8 mouse cellular contexts compared by ENCODE assay signal in the genomic region with DNA sequence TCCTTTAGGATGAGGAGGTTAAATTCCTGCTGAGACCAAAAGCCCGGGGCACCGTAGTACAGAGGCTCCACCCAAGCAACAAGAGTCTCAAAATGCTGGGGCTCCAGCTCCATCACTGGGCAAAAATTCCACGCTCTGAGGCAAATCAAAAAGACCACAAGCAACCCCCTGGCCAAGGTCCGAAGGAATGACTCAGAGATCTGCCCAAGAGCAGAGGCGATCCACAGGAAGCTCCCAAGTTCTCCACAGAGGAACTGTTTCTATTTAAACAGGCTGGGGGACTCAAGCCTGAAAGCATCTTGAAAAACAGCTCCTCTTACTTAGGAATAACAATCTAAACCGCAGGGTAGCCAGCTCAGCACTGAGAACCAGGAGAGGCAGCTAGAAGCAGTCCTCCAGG. TPM values are rescaled to one million over a fixed set of nuclear protein-coding genes. Genes with fewer than 3 reads are reported as not detected.
DNase-seq lines count a peak whose midpoint lies in the region; ATAC-seq and TF ChIP-seq lines count a peak whose summit lies in the region.

No protein-coding gene starts in this region.

- no peaks in the 10 kb centered on the region for H3K4me1 ChIP-seq in embryonic facial prominence, embryonic 11.5 days (ENCODE audit: control insufficient read depth, insufficient read depth, low read length)
- H3K4me1 ChIP-seq in embryonic facial prominence, embryonic 10.5 days, result peaks cover 21% of the 10 kb centered on the region
- H3K4me1 ChIP-seq in intestine, embryonic 14.5 days (replicated peaks; ENCODE audit: control insufficient read depth, insufficient read depth, low read length), result peaks cover 14% of the 10 kb centered on the region

- H3K79me3 ChIP-seq in C2C12 (ENCODE audit: low read depth), result peaks cover 57% of the 10 kb centered on the region

- no peaks in the 10 kb centered on the region for H3K9me3 ChIP-seq in embryonic facial prominence, embryonic 11.5 days (replicated peaks; ENCODE audit: control insufficient read depth, low read length)
- no peaks in the 10 kb centered on the region for H3K9me3 ChIP-seq in embryonic facial prominence, embryonic 10.5 days
- no peaks in the 10 kb centered on the region for H3K9me3 ChIP-seq in intestine, embryonic 14.5 days (ENCODE audit: control insufficient read depth, low read length)

- H3K9ac ChIP-seq in embryonic facial prominence, embryonic 11.5 days (replicated peaks; ENCODE audit: low read length), result no peak overlapping the region
- H3K9ac ChIP-seq in intestine, embryonic 14.5 days (ENCODE audit: low read length), result no peak overlapping the region

- WGBS in embryonic facial prominence, embryonic 11.5 days, result 20% methylated on average over 6 of the region's 6 CpGs
- WGBS in embryonic facial prominence, embryonic 10.5 days, result 26% methylated on average over 6 of the region's 6 CpGs
- 34% methylated on average over 6 of the region's 6 CpGs for WGBS in intestine, embryonic 14.5 days

- H3K79me2 ChIP-seq in C2C12 (ENCODE audit: control insufficient read depth, insufficient read depth), result peaks cover 89% of the 10 kb centered on the region

- peak; percentile 19 for DNase-seq in embryonic facial prominence, embryonic 11.5 days (ENCODE audit: low spot score)
- DNase-seq in embryonic facial prominence, embryonic 10.5 days (ENCODE audit: low spot score), result no peak
- DNase-seq in fibroblast of lung, adult 2 months (ENCODE audit: low read depth), result peak; percentile 92
- DNase-seq in intestine, embryonic 14.5 days (ENCODE audit: low spot score), result no peak
- no peak for DNase-seq in layer of hippocampus, adult 8-10 months (ENCODE audit: low spot score in 2 of 2)
- no peak for DNase-seq in T-cell, adult 2 months (ENCODE audit: low spot score)
- DNase-seq in right cerebral cortex, adult 2 months (ENCODE audit: low spot score in 2 of 2), result no peak

- no peak for TF ChIP-seq CTCF in C2C12 (IDR thresholded peaks at IDR 0.05; ENCODE audit: control insufficient read depth, insufficient read depth, insufficient read length)

- no peaks in the 10 kb centered on the region for H3K36me3 ChIP-seq in embryonic facial prominence, embryonic 11.5 days (replicated peaks; ENCODE audit: control insufficient read depth, insufficient read depth, low read depth, low read length)
- no peaks in the 10 kb centered on the region for H3K36me3 ChIP-seq in embryonic facial prominence, embryonic 10.5 days (replicated peaks)
- peaks cover 5% of the 10 kb centered on the region for H3K36me3 ChIP-seq in C2C12 (ENCODE audit: control insufficient read depth, insufficient read depth)
- H3K36me3 ChIP-seq in intestine, embryonic 14.5 days (ENCODE audit: control insufficient read depth, insufficient read depth, low read length), result no peaks in the 10 kb centered on the region

- no peak for ATAC-seq in embryonic facial prominence, embryonic 11.5 days (replicated peaks; ENCODE audit: insufficient number of reproducible peaks, low FRiP score, low TSS enrichment, low read depth)
- ATAC-seq in intestine, embryonic 14.5 days (replicated peaks; ENCODE audit: low FRiP score, low TSS enrichment, low read depth), result no peak

- no peak overlapping the region for H3K4me2 ChIP-seq in embryonic facial prominence, embryonic 11.5 days (ENCODE audit: low read depth, low read length)
- no peak overlapping the region for H3K4me2 ChIP-seq in intestine, embryonic 14.5 days (ENCODE audit: low read length)

- H3K4me3 ChIP-seq in embryonic facial prominence, embryonic 11.5 days (ENCODE audit: low read depth, low read length), result no peak overlapping the region
- no peak overlapping the region for H3K4me3 ChIP-seq in embryonic facial prominence, embryonic 10.5 days
- H3K4me3 ChIP-seq in C2C12 (ENCODE audit: insufficient read depth, poor library complexity, severe bottlenecking), result no peak overlapping the region
- no peak overlapping the region for H3K4me3 ChIP-seq in intestine, embryonic 14.5 days (ENCODE audit: low read depth, low read length)

- H3ac ChIP-seq in C2C12 (ENCODE audit: control insufficient read depth, insufficient read length, low read depth), result no peak overlapping the region

- H3K27me3 ChIP-seq in embryonic facial prominence, embryonic 11.5 days (ENCODE audit: control insufficient read depth, insufficient read depth, low read length), result no peaks in the 10 kb centered on the region
- no peaks in the 10 kb centered on the region for H3K27me3 ChIP-seq in embryonic facial prominence, embryonic 10.5 days (replicated peaks; ENCODE audit: low read depth, poor library complexity, severe bottlenecking)
- no peaks in the 10 kb centered on the region for H3K27me3 ChIP-seq in C2C12 (ENCODE audit: control insufficient read depth, insufficient read depth, insufficient read length)
- no peaks in the 10 kb centered on the region for H3K27me3 ChIP-seq in intestine, embryonic 14.5 days (replicated peaks; ENCODE audit: control insufficient read depth, insufficient read depth, low read length)

- no peak overlapping the region for H3K27ac ChIP-seq in embryonic facial prominence, embryonic 11.5 days (replicated peaks; ENCODE audit: low read depth, low read length)
- H3K27ac ChIP-seq in embryonic facial prominence, embryonic 10.5 days (replicated peaks), result no peak overlapping the region
- peak overlapping the region; percentile 1; the same call in 1 of the 2 replicates for H3K27ac ChIP-seq in intestine, embryonic 14.5 days (ENCODE audit: low read depth)

TF ChIP-seq in C2C12, 6 proteins besides CTCF, POLR2A, EP300 and RAD21:
- TF ChIP-seq FOSL1 (IDR thresholded peaks at IDR 0.05; ENCODE audit: insufficient read depth, low read length, poor library complexity, severe bottlenecking) (peak; percentile 71), MYOG (IDR thresholded peaks at IDR 0.05; ENCODE audit: control insufficient read depth, extremely low read depth, insufficient read length) (no peak), MYOD1 (IDR thresholded peaks at IDR 0.05; ENCODE audit: control insufficient read depth, insufficient read length, low read depth) (peak; percentile 30), MAX (IDR thresholded peaks at IDR 0.05) (peak; percentile 54)

RNA-seq across cellular contexts. Expression of a gene that starts 53.3 kb away (rescaled TPM):
- 15.5 and 18.4 TPM in 2 replicates for polyA plus RNA-seq in embryonic facial prominence, embryonic 11.5 days (2014; fragmentation: Nextera tagmentation; extraction: Ambion mirVana)
- 25.0 and 26.3 TPM in 2 replicates for polyA plus RNA-seq in embryonic facial prominence, embryonic 10.5 days (2016; fragmentation: Nextera tagmentation; extraction: Ambion mirVana)
- polyA plus RNA-seq in C2C12 (2012; fragmentation: generic; extraction: Trizol), result 42.2 TPM
- 21.2 and 25.1 TPM in 2 replicates for polyA plus RNA-seq in intestine, embryonic 14.5 days (2014; fragmentation: Nextera tagmentation; extraction: Ambion mirVana)
- 100 to 1,000 TPM in 1 of 4 experiments, 10 to 100 TPM in 3; 79.9 to 100 (median 95.9) TPM for total RNA-seq in layer of hippocampus, adult 8-10 months (2022)

Comparison
In these comparisons a context has a peak if more than half of its experiments do, and no peak if none do; other contexts are left out.
1. DNase-seq: peak in embryonic facial prominence, embryonic 11.5 days (single experiment) and fibroblast of lung, adult 2 months (single experiment); none in embryonic facial prominence, embryonic 10.5 days (single experiment), intestine, embryonic 14.5 days (single experiment), layer of hippocampus, adult 8-10 months (0 of 2), T-cell, adult 2 months (single experiment) and right cerebral cortex, adult 2 months (0 of 2).